Mouse (Mus musculus) liver, embryonic 11.5 days (tissue): Measurements from ENCODE around the gene Qser1. TPM values are rescaled to one million over a fixed set of nuclear protein-coding genes. Genes with fewer than 3 reads are reported as not detected.
A peak's percentile ranks its signal among the peaks of the same experiment; 100 is the strongest.

Experiments
- ATAC-seq: fragments of 200-750 bp; cut with Nextera tagmentation; replicated peaks from 2 replicates; pipeline ENCODE4 v1.8.0; 2017; ENCODE audit warnings: moderate number of reproducible peaks, mild to moderate bottlenecking, moderate TSS enrichment, moderate library complexity; ENCODE audit not compliant: low FRiP score
- DNase-seq: peaks from one replicate; pipeline ENCODE4 v3.0.0-alpha.2; 2017; ENCODE audit warnings: low spot score
- H3K27ac ChIP-seq: fragments of 300-500 bp; sonication (generic); 2 replicates; pipeline ENCODE4 v1.5.1; 2014; ENCODE audit warnings: mild to moderate bottlenecking, low read depth, low read length, control low read depth
- H3K27me3 ChIP-seq: fragments of 300-500 bp; sonication (generic); replicated peaks from 2 replicates; pipeline ENCODE4 v1.6.1; 2014; ENCODE audit warnings: low read length, mixed read lengths; ENCODE audit not compliant: control insufficient read depth, insufficient read depth
- H3K36me3 ChIP-seq: fragments of 300-500 bp; sonication (generic); 2 replicates; pipeline ENCODE4 v1.6.1; 2014; ENCODE audit warnings: mild to moderate bottlenecking, low read length, moderate library complexity, mixed read lengths; ENCODE audit not compliant: control insufficient read depth, insufficient read depth
- H3K4me1 ChIP-seq: fragments of 300-500 bp; sonication (generic); replicated peaks from 2 replicates; pipeline ENCODE4 v1.6.1; 2014; ENCODE audit warnings: low read length, mixed read lengths; ENCODE audit not compliant: control insufficient read depth, insufficient read depth
- H3K4me2 ChIP-seq: fragments of 300-500 bp; sonication (generic); 2 replicates; pipeline ENCODE4 v1.6.1; 2014; ENCODE audit warnings: mild to moderate bottlenecking, control low read depth, moderate library complexity
- H3K4me3 ChIP-seq: fragments of 300-500 bp; sonication (generic); 2 replicates; pipeline ENCODE4 v1.5.1; 2014; ENCODE audit warnings: low read depth, low read length, control low read depth
- H3K9ac ChIP-seq: fragments of 300-500 bp; sonication (generic); 2 replicates; pipeline ENCODE4 v1.6.1; 2014; ENCODE audit warnings: low read depth, low read length, control low read depth
- H3K9me3 ChIP-seq: fragments of 300-500 bp; sonication (generic); 2 replicates; pipeline ENCODE4 v1.6.1; 2016; ENCODE audit warnings: low read length, inconsistent platforms, mixed read lengths; ENCODE audit not compliant: control insufficient read depth
- WGBS: fragments of 180-500 bp; shearing (Covaris S2); extraction: QIAGEN DNeasy Blood & Tissue Kit; methylation state at CpG from one replicate; pipeline ENCODE4 v1.1.7; 2014; 5-methylcytosine and 5-hydroxymethylcytosine counted together
- polyA plus RNA-seq: library from polyadenylated mRNA; unstranded; fragments of >200 nt; fragmentation: Nextera tagmentation; extraction: Ambion mirVana; gene quantifications from 2 replicates; pipeline ENCODE4 v1.2.1, GENCODE M21; 2014

The Qser1 gene
- polyA plus RNA-seq, 1 experiment from 2014 or later = 9.0 TPM

GRCm38 (mm10) chr2:104743160-104743559 lies 73.4 kb downstream of the Qser1 start:
- ATAC-seq (0 out of 2 replicates have a peak, but pooled peaks have one; percentile 4), DNase-seq (no peak)
- H3K36me3 ChIP-seq = no peaks in the 10 kb centered on the region
- H3K4me2 ChIP-seq = peak overlapping the region; percentile 92
- H3K27ac ChIP-seq = no peak overlapping the region
- H3K4me1 ChIP-seq = no peaks in the 10 kb centered on the region
- H3K9me3 ChIP-seq = no peaks in the 10 kb centered on the region
- 14% methylated on average over 7 of the region's 7 CpGs for WGBS
- H3K27me3 ChIP-seq = peaks cover 20% of the 10 kb centered on the region
- peak overlapping the region; percentile 66; the same call in 1 of the 2 replicates for H3K9ac ChIP-seq
- H3K4me3 ChIP-seq = peak overlapping the region; percentile 70

DNA sequence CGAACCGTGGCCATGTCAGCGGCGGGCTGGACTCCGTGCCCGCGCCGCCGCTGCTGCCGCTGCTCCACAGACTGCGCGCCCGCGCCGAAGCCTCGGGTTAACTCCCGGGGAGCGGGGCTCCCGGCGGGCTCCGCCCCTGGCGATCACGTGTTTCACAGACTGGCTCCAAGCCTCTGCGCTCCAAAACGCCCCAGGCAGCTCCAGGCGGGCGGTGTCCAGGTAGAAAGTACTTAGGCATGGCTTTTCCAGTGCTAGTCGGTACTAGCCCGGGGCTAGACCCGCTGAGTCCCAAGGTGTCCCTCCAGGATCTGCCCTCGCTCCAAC lies 73.9 kb downstream of the Qser1 start, which contains the start of gene Depdc7:
Gene Depdc7, minus strand, starts transcription at position 138 of the 324 bp plus-strand sequence.
- H3K27me3 ChIP-seq = peaks cover 20% of the 10 kb centered on the region
- ATAC-seq = peak; percentile 90
- under 1% methylated on average over 30 of the region's 31 CpGs for WGBS

GRCm38 (mm10) chr2:104741896-104742740 lies 74.4 kb downstream of the Qser1 start:
- peaks cover 20% of the 10 kb centered on the region for H3K27me3 ChIP-seq

More for the DNA sequence above, 73.9 kb downstream of the Qser1 start, which contains the start of gene Depdc7:
- Histone ChIP-seq H3K36me3 (no peaks in the 10 kb centered on the region), H3K4me2 (peak within 1 kb of the TSS; percentile 92), H3K4me1 (no peaks in the 10 kb centered on the region), H3K9ac (peak within 1 kb of the TSS; percentile 66), H3K27ac (no peak within 1 kb of the TSS), H3K4me3 (peak within 1 kb of the TSS; percentile 70), H3K9me3 (no peaks in the 10 kb centered on the region)
- peak; percentile 86 for DNase-seq

DNA sequence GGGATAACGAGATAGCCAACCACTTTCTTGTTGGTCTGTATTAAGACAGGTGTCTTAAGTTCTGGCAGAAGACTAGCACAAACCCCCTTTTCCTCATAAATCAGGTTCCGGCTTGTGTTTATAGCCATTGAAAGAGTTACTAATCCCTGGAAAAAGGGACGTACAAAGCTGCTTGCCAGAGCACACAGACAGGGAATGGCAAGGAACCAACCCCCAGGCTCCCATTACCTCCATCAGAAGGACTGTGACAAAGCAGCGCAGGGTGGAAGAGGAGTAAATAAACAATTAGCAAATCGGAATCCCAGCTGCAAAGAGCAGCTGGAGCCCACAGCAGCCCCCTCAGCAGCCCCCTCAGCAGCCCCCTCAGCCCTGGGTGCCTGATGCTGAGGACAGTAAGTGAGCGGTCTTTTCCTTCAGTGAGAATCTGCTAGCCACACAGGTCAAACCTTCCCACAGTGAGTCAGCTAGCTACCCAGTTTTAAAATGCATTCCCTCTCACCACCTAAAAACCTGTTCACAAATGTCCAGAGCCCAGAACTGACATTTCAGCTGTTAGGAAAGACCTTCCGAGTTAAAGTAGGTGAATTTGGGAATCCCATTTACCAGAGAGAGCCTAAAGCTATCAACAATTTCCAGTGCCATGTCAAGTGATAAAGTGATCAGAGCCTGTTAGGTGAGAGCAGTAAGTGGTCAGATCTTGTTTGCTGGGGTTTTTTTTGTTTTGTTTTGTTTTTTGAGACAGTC lies 75.4 kb downstream of the Qser1 start:
- H3K4me3 ChIP-seq = peak overlapping the region; percentile 70; the same call in 1 of the 2 replicates
- no peak overlapping the region for H3K27ac ChIP-seq
- H3K9me3 ChIP-seq = no peaks in the 10 kb centered on the region
- 0 out of 2 replicates have a peak overlapping the region, but pooled peaks have one; percentile 28 for H3K9ac ChIP-seq
- H3K36me3 ChIP-seq = no peaks in the 10 kb centered on the region
- no peak for ATAC-seq
- H3K27me3 ChIP-seq = peaks cover 20% of the 10 kb centered on the region
- H3K4me2 ChIP-seq = peak overlapping the region; percentile 92
- DNase-seq = no peak
- WGBS = 46% methylated on average over 7 of the region's 7 CpGs
- H3K4me1 ChIP-seq = no peaks in the 10 kb centered on the region

More at GRCm38 (mm10) chr2:104741896-104742740, 74.4 kb downstream of the Qser1 start:
- no peaks in the 10 kb centered on the region for H3K9me3 ChIP-seq
- H3K4me1 ChIP-seq = no peaks in the 10 kb centered on the region
- 0 out of 2 replicates have a peak, but pooled peaks have one; percentile 11 for ATAC-seq
- no peaks in the 10 kb centered on the region for H3K36me3 ChIP-seq
- H3K9ac ChIP-seq = peak overlapping the region; percentile 66
- no peak for DNase-seq
- peak overlapping the region; percentile 92 for H3K4me2 ChIP-seq
- no peak overlapping the region for H3K27ac ChIP-seq
- peak overlapping the region; percentile 70 for H3K4me3 ChIP-seq
- 6% methylated on average over 44 of the region's 46 CpGs for WGBS

- Histone ChIP-seq H3K4me1 (no peaks in the 10 kb centered on the region), H3K4me3 (no peak overlapping the region), H3K27ac (no peak overlapping the region), H3K36me3 (no peaks in the 10 kb centered on the region), H3K9me3 (no peaks in the 10 kb centered on the region), H3K9ac (no peak overlapping the region), H3K27me3 (peaks cover 20% of the 10 kb centered on the region), H3K4me2 (no peak overlapping the region)
- DNase-seq (no peak), ATAC-seq (no peak)
- WGBS = 64% methylated on average over 7 of the region's 7 CpGs
These were observed 76.2 kb downstream of the Qser1 start for GRCm38 (mm10) chr2:104740248-104740949.

DNA sequence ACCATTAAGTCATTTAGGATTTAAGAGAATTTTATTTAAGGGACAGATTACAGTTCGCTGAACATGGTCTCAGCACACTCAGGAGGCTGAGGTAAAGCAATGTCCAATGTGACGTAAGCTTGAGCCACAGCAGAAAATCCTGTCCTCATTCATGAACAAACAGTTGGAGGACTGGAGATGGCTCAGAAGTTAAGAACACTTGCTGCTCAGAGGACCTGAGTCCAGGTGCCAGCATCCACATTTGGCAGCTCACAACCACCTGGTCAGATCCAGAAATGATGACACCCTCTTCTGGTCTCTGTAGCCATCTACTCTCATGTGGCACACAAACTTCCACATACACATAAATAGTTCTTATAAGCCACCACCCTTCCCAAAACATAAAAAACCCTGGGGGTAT lies 76.9 kb downstream of the Qser1 start:
- Histone ChIP-seq H3K27me3 (peaks cover 20% of the 10 kb centered on the region), H3K4me2 (no peak overlapping the region), H3K36me3 (no peaks in the 10 kb centered on the region), H3K9ac (no peak overlapping the region), H3K4me1 (no peaks in the 10 kb centered on the region), H3K9me3 (no peaks in the 10 kb centered on the region), H3K27ac (no peak overlapping the region), H3K4me3 (no peak overlapping the region)
- DNase-seq = no peak
- ATAC-seq = no peak
- 86% methylated on average over 2 of the region's 2 CpGs for whole genome bisulfite sequencing

GRCm38 (mm10) chr2:104736241-104736640 lies 80.3 kb downstream of the Qser1 start:
- H3K36me3 ChIP-seq = no peaks in the 10 kb centered on the region
- no peaks in the 10 kb centered on the region for H3K9me3 ChIP-seq
- 75% methylated on average over 7 of the region's 7 CpGs for WGBS
- DNase-seq (no peak), ATAC-seq (no peak)
- peaks cover 4% of the 10 kb centered on the region; the same call in 1 of the 2 replicates for H3K27me3 ChIP-seq
- no peak overlapping the region for H3K9ac ChIP-seq
- H3K4me1 ChIP-seq = no peaks in the 10 kb centered on the region
- no peak overlapping the region for H3K4me2 ChIP-seq
- H3K27ac ChIP-seq = no peak overlapping the region
- no peak overlapping the region for H3K4me3 ChIP-seq

DNA sequence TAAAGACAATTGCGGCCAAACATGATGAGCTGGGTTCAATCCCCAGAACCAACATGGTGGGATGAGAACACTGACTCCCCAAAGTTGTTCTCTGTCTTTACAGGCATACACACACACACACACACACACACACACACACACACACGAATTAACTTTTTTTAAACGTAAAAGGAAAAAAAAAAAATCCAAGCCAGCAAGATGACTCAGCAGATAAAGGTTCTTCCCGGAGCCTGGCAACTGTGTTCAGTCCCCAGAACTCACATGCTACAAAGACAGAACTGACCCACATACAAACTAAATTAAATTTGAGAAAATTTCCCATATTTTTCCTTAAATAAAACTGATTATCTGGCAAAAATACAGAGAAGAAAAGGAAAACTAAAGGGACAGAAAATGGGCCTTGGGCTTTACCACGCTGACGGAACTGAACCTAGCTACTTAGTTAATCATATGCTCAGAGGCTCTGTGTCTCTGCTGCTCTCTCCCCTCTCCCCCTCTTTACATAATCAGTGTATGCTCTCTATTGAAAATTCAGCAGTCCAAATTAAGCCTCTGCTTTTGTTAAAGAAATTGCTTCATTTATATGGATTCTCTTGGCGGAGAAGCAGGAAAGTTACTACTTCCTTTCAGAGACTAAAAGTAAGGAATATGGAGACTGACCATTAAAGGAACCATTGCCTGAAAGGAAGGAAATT lies 83.9 kb downstream of the Qser1 start:
- H3K9ac ChIP-seq = no peak overlapping the region
- no peak overlapping the region for H3K27ac ChIP-seq
- ATAC-seq = no peak
- H3K36me3 ChIP-seq = no peaks in the 10 kb centered on the region
- DNase-seq = no peak
- WGBS = 68% methylated on average over 7 of the region's 7 CpGs
- no peak overlapping the region for H3K4me2 ChIP-seq
- H3K9me3 ChIP-seq = no peaks in the 10 kb centered on the region
- H3K27me3 ChIP-seq = no peaks in the 10 kb centered on the region
- H3K4me1 ChIP-seq = no peaks in the 10 kb centered on the region
- H3K4me3 ChIP-seq = no peak overlapping the region
